Mouse (Mus musculus): Measurements from ENCODE around the gene B3gnt6.
A peak's percentile ranks its signal among the peaks of the same experiment; 100 is the strongest.

Gene B3gnt6

DNA sequence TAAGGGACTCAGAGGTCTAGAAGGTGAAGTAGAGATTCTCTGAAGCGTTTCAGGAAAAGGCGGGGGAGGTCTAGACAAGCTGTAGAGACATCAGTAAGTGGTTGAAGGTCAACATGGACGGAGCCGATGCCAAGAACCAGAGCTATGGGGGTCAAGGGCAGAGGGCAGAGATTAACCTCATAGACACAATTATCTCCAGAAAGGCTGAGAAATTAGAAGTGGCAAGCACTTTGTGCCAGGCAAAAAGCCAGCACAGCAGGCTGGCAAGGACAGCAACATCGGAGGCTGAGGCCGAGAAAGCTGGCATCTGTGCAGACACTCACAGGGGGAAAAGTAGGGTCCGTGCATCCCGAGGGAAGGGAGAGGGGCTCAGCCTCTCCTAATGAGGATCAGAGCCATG is 51.5 kb downstream of the B3gnt6 start:
- DNase-seq, result peak; percentile 35

DNA sequence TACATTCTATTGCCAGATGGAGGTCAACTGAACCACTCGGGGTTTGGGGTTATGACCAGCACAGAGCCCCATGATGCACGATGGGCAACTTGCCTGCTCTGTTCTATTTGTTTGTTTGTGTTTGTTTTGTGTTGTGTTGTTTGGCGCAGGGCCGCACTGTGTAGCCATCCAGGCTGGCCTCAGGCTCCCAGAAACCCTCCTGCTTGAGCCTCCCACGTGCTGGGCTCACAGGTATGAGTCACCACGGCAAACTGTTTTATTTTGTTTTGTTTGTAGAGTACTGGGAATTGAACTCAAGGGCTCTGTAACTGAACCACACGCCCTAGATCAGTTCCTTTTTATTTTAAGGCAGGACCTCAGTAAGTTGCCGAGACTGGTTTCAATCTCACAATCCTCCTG is 52.8 kb downstream of the B3gnt6 start:
- DNase-seq, result no peak

DNA sequence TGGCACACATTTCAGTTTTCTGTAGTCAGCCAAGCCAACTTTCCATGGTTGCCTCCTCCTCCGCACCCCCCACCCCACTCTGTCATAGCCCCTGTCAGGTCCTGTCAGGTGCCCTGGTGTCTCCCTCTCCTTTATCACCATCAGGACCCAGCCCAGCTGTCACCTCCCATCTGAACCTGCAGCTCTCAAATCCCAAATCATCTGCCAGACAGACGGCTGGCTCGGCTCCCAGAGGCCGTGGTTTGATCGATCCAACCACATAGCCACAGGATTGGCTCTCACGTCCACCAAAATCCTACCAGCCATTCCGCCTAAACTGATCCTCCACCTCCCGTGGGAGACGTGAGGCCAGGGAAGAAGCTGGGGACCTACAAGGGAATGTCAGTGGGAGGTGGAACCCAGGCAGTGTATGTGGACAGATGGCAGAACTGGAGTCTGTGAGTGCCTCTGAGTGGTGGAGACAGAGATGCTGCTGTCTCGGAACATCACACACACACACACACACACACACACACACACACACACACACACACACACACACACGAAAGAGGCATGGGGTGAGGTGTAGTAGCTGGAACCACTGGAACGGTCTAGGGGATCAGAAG is 53.3 kb downstream of the B3gnt6 start:
- DNase-seq, result no peak

DNA sequence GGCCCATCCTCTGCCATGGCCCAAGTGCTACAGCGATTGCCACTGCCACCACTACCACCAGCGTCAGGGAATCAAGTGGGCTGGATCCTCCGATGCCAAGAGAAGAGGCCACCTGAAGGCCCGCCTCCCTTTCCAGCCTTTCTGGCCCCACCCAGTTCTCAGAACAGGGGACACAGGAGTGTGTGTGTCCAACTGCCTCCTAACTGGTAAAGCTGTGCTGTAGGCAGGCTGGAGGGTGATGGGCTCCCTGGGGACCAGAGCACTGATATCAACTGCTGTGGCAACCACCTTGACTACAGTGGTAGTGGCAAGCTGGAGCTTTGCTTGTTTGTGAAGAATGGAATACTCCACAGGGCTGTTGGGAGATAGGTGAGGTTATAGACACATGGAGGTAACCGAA is 53.9 kb downstream of the B3gnt6 start, which contains the start of gene Omp:
TSS of gene Omp (minus strand) at position 101 of the 400 bp plus-strand sequence.
- no peak for DNase-seq

DNA sequence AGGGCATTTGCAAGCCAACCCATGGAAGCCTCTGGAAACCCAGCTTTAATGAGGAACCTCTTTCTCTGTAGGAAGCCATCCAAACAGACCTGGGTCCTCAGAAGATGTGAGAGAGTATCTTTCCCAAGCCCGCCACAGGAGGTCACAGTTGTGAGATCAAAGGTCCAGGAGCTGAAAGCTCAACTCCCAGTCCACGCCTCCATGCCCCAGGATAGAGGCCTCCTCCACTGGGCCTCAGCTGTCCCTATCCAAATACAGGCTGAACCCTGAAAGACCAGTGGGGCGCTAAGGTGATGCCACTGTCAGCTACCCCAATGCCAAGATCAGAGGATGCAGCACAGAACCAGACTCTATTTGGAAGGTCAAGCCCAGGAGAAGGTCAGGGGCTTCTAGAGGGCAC is 56.6 kb downstream of the B3gnt6 start:
- no peak for DNase-seq
